Mouse (Mus musculus) small intestine, adult 2 months (tissue): ENCODE data around the gene Sh3tc1. TPM values are rescaled to one million over a fixed set of nuclear protein-coding genes. Genes with fewer than 3 reads are reported as not detected.

Experiments used
- H3K27ac ChIP-seq: fragments of 200-500 bp; 2 replicates; pipeline ENCODE4 v1.5.1; 2012; ENCODE audit warnings: low read depth, low read length, control low read depth, inconsistent platforms; ENCODE audit not compliant: insufficient read depth
- H3K27me3 ChIP-seq: fragments of 200-500 bp; 2 replicates; pipeline ENCODE4 v1.6.1; 2012; ENCODE audit warnings: mild to moderate bottlenecking, moderate library complexity, low read length, inconsistent platforms; ENCODE audit not compliant: control insufficient read depth, insufficient read depth
- H3K36me3 ChIP-seq: fragments of 200-500 bp; 2 replicates; pipeline ENCODE4 v1.6.1; 2012; ENCODE audit warnings: mild to moderate bottlenecking, low read length, control low read depth, inconsistent platforms; ENCODE audit not compliant: control insufficient read depth, insufficient read depth
- H3K4me1 ChIP-seq: fragments of 200-500 bp; 2 replicates; pipeline ENCODE4 v1.6.1; 2012; ENCODE audit warnings: low read length, inconsistent platforms, mixed read lengths; ENCODE audit not compliant: control insufficient read depth, insufficient read depth, insufficient read length
- H3K4me3 ChIP-seq: fragments of 200-500 bp; 2 replicates; pipeline ENCODE4 v1.5.1; 2012; ENCODE audit warnings: low read depth, mild to moderate bottlenecking, control low read depth, inconsistent platforms, low read length, moderate library complexity
- CTCF ChIP-seq: fragments of 200-500 bp; IDR thresholded peaks from 2 replicates; pipeline ENCODE4 v1.5.1; 2012; ENCODE audit warnings: low read depth, mild to moderate bottlenecking, control low read depth, inconsistent platforms, low read length, moderate library complexity, mixed read lengths; ENCODE audit not compliant: insufficient replicate concordance, insufficient read length; ENCODE audit errors: extremely low read depth
- POLR2A ChIP-seq: fragments of 200-500 bp; IDR thresholded peaks from 2 replicates; pipeline ENCODE4 v1.6.1; 2012; ENCODE audit warnings: low read depth, mild to moderate bottlenecking, control low read depth, inconsistent platforms, low read length, moderate library complexity
- WGBS: fragments of 180-500 bp; shearing (Covaris S2); methylation state at CpG from one replicate; pipeline ENCODE4 v1.1.7; 2018; 5-methylcytosine and 5-hydroxymethylcytosine counted together
- polyA plus RNA-seq: library from polyadenylated mRNA; depleted of rRNA; stranded (reverse); fragments of >200 nt; gene quantifications from 2 replicates; pipeline ENCODE4 v1.2.3, GENCODE M21; 2012

Gene Sh3tc1
- polyA plus RNA-seq, 1 experiment, result 7.7 TPM

GRCm38 (mm10) chr5:35661210-35661609 lies 78.6 kb downstream of the Sh3tc1 start:
- TF ChIP-seq POLR2A (no peak), CTCF (no peak)
- no peaks in the 10 kb centered on the region for H3K36me3 ChIP-seq
- no peak overlapping the region for H3K4me3 ChIP-seq
- H3K27me3 ChIP-seq, result no peaks in the 10 kb centered on the region
- WGBS, result 77% methylated on average over 6 of the region's 6 CpGs
- peaks cover 3% of the 10 kb centered on the region for H3K4me1 ChIP-seq
- no peak overlapping the region for H3K27ac ChIP-seq

DNA sequence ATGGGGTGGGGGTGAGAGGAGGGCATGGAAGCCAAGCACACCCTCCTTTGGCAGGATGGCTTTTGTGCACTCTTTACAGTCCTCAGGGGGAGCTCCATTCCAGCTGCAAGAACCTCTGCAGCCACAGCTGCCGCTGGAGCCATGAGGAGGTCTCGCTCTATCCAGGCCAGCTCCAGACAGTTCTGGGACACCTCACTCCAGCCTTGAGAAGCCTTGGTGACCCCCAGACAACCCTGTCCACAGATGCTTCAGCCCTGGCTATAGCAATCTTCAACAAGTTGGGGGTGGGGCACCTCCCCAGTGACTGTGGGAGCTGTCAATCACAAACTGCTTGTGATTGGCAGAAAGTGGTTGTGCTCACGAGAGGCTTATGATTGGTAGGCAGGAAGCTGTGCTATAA lies 80.3 kb downstream of the Sh3tc1 start:
- no peaks in the 10 kb centered on the region for H3K27me3 ChIP-seq
- no peak for TF ChIP-seq POLR2A
- TF ChIP-seq CTCF, result no peak
- no peak overlapping the region for H3K27ac ChIP-seq
- H3K36me3 ChIP-seq, result no peaks in the 10 kb centered on the region
- 56% methylated on average over 3 of the region's 3 CpGs for WGBS
- H3K4me3 ChIP-seq, result no peak overlapping the region
- peaks cover 3% of the 10 kb centered on the region for H3K4me1 ChIP-seq

GRCm38 (mm10) chr5:35655753-35656485 lies 83.9 kb downstream of the Sh3tc1 start:
- Histone ChIP-seq H3K27me3 (no peaks in the 10 kb centered on the region), H3K27ac (no peak overlapping the region), H3K4me3 (no peak overlapping the region), H3K36me3 (no peaks in the 10 kb centered on the region), H3K4me1 (no peaks in the 10 kb centered on the region)
- TF ChIP-seq CTCF, result no peak
- TF ChIP-seq POLR2A, result no peak
- WGBS, result 87% methylated on average over 10 of the region's 10 CpGs

- TF ChIP-seq POLR2A (no peak), CTCF (no peak)
- no peaks in the 10 kb centered on the region for H3K36me3 ChIP-seq
- H3K27me3 ChIP-seq, result no peaks in the 10 kb centered on the region
- no peak overlapping the region for H3K4me3 ChIP-seq
- WGBS, result 56% methylated on average over 9 of the region's 9 CpGs
- H3K27ac ChIP-seq, result peak overlapping the region; percentile 0; the same call in 1 of the 2 replicates
- H3K4me1 ChIP-seq, result no peaks in the 10 kb centered on the region
These were observed 85.9 kb downstream of the Sh3tc1 start for GRCm38 (mm10) chr5:35653743-35654395.

GRCm38 (mm10) chr5:35652872-35653271 lies 86.9 kb downstream of the Sh3tc1 start:
- no peaks in the 10 kb centered on the region for H3K4me1 ChIP-seq
- TF ChIP-seq POLR2A (no peak), CTCF (no peak)
- no peak overlapping the region for H3K27ac ChIP-seq
- no peak overlapping the region for H3K4me3 ChIP-seq
- WGBS, result 92% methylated on average over 13 of the region's 13 CpGs
- H3K36me3 ChIP-seq, result no peaks in the 10 kb centered on the region
- H3K27me3 ChIP-seq, result no peaks in the 10 kb centered on the region

GRCm38 (mm10) chr5:35652319-35652718 lies 87.5 kb downstream of the Sh3tc1 start:
- TF ChIP-seq POLR2A, result no peak
- TF ChIP-seq CTCF, result no peak
- Histone ChIP-seq H3K27ac (no peak overlapping the region), H3K4me3 (no peak overlapping the region), H3K36me3 (no peaks in the 10 kb centered on the region), H3K27me3 (no peaks in the 10 kb centered on the region), H3K4me1 (no peaks in the 10 kb centered on the region)
- 93% methylated on average over 3 of the region's 3 CpGs for WGBS

GRCm38 (mm10) chr5:35648230-35648629 lies 91.6 kb downstream of the Sh3tc1 start:
- WGBS, result 58% methylated on average over 2 of the region's 2 CpGs
- no peak overlapping the region for H3K4me3 ChIP-seq
- no peaks in the 10 kb centered on the region; the same call in 1 of the 2 replicates for H3K4me1 ChIP-seq
- TF ChIP-seq CTCF (no peak), POLR2A (no peak)
- H3K27me3 ChIP-seq, result no peaks in the 10 kb centered on the region
- peak overlapping the region; percentile 26; the same call in 1 of the 2 replicates for H3K27ac ChIP-seq
- no peaks in the 10 kb centered on the region for H3K36me3 ChIP-seq
